Mouse (Mus musculus) brain, embryonic 18.5 days (tissue): Measurements from ENCODE around the gene Gsdma2.
A peak's percentile ranks its signal among the peaks of the same experiment; 100 is the strongest.
"Not testable (repeated sequence)": the region's sequence is repeated elsewhere in the genome, so short reads cannot be mapped to it uniquely, and the experiment has no call there.

Experiments used
- DNase-seq: peaks from one replicate; pipeline ENCODE4 v3.0.0-alpha.2; 2012; ENCODE audit warnings: low read depth, low spot score

The Gsdma2 gene

DNA sequence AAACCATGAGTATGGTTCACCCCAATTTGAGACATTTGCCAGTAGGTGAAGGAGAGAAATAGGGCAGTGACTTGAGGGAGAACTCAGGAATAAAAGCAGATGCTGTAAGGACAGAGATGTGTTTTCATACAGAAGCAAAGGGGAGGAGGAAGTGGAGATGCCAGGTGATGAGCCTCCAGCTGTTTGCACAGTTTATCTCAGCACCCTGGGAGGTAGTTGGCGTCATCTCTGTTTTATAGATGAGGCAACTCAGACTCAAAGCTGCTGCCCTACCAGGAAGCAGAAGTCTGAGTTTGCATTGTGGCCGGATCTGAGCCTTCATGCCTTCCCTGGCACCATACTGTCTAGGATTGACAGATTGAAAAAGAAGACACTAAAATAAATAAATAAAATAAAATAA is 22.4 kb downstream of the Gsdma2 start:
- DNase-seq: no peak

DNA sequence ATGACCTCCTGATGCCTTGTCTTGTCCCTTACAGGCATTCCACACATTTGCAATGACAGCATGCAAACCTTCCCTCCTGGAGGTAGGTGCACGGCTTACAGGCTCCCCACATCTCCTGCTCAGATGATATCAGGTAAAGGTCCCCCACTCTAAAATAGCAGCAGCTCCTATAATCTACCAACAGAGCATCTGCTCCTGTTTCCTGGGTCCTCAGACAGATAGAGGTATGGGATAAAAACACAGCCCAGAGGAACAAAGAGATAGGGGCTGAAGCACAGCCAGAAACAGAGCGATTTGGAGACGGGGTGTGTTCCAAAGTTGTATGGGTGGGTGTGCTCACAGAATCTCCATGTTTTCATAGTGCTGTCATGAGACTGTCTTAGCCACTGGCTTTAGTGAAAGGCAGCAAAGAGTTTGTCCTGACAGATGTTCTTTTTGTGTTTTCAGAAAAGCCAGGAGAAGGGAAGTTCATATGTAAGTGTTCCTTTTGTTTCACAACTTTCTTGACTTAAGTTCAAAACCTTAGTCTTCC is 24.8 kb downstream of the Gsdma2 start:
- DNase-seq: no peak

DNA sequence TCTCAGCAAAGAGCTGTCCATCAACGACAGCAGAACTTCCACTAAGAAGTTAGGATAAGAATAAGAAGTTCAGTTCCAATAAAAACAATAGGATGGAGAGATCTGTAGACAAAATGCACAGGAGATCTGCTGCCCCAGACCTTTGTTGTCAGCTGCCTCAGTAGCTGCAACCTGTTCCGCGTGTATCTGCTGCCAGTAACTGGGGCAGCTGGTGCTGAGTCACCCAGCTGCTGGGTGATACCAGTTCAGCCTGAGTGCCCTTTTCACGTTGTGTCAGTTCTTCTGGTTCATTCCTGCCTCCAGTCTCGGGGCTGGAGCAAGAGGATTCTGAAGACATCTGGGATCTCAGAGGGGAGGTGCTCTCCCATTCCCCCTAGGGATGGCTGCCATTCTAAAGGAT is 25.3 kb downstream of the Gsdma2 start:
- DNase-seq: no peak

DNA sequence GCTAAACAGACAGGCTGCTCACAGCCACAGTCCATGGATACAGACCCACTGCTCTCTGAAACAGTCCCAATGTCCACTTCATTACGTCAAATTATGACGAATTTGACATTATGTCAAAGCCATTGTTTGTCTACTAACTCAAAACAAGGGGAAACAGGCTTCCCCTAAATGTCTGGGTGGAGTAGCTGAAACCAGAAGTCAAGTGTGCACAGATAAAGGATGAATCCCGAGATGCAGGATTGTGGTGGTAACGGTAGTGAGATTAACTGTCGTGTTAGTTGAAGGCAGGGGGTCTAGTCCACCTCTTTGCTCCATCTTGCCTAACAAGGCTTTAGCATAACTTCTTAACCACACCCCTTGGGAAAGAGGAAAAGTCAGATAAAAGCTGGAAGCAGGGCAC is 25.9 kb downstream of the Gsdma2 start:
- DNase-seq: no peak

DNA sequence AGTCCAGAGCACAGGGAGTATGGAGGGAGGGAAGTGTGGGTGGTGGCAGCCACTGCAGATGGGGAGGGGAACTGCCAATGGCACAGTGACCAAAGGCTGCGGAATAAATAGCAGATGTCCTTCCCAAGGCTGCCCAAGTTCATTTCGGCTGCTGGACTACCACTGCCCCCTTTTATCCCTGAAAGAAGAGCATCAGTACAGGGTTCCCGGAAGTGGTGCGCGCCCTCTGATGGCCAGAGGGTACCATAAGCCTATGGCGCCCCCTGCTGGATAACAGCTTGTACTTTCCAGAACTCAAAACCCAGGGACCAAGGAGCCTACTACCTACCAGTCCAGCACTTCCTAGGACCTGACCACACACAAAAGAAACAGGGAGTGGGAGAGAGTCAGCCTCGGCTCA is 26.6 kb downstream of the Gsdma2 start:
- DNase-seq: not testable (repeated sequence)

DNA sequence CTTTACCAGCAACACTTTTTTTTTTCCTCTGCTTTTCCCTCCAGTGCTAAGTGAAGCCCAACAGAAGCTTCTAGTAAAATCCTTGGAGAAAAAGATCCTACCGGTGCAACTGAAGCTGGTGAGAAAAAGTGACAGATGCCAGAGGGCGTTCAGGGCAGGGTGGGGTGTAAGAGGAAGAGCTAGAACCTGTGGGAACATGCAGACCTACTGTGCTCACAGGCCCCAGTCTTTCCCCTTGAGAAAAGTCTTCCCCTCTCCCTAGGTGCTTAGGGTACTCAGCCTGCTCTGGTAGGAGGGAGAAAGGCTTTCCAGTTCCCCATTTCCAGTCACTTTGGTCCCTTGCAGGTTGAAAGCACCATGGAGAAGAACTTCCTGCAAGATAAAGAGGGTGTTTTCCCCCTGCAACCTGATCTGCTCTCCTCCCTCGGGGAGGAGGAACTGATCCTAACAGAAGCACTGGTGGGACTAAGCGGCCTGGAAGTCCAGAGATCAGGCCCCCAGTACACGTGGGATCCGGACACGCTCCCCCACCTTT is 29.3 kb downstream of the Gsdma2 start:
- DNase-seq: no peak

DNA sequence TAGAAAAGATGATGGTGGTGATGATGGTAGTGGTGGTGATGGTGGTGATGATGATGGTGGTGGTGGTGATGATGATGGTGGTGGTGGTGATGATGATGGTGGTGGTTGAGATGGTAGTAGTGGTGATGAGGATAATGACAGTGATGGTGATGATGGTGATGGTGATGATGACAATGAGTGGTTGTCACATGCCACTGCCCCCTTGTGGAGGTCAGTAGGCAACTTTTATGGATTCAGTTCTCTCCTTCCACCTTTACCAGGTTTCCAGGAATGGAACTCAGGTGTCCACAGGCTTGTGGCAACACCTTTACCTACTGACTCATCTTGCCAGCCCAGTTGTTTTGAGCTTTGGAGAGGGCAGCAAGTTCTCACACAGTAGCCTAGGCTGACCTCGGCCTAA is 33.5 kb downstream of the Gsdma2 start:
- DNase-seq: no peak

DNA sequence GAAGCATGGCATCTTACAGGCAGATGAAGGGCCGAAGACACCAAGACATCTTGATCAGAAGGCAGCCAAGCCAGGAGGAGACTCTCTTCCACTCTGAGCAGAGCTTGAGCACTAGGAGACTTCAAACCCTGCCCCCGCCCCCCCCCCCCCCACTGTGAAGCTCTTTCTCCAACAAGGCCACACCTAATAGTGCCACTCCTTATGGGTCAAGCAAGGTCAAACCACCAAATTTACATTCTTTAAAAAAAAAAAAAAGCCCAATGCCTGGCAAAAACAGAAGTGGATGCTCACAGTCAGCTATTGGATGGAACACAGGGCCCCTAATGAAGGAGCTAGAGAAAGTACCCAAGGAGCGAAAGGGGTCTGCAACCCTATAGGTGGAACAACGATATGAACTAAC is 34.0 kb downstream of the Gsdma2 start:
- DNase-seq: not testable (repeated sequence)

DNA sequence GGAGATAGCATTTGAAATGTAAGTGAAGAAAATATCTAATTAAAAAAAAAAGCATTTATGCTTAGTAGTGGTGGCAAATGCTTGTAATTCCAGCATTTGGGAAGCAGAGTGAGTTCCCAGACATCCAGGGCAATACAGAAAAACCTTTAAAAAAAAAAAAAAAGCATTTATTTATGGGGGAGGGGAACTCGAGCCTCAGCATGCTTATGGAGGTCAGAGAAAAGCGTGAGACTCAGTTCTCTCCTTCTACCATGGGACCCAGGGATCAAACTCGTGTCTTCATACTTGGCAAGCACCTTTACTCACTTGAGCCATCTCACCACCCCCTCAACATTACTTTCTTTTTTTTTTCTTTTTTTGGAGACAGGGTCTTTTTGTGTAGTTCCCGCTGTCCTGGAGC is 34.6 kb downstream of the Gsdma2 start:
- no peak for DNase-seq

DNA sequence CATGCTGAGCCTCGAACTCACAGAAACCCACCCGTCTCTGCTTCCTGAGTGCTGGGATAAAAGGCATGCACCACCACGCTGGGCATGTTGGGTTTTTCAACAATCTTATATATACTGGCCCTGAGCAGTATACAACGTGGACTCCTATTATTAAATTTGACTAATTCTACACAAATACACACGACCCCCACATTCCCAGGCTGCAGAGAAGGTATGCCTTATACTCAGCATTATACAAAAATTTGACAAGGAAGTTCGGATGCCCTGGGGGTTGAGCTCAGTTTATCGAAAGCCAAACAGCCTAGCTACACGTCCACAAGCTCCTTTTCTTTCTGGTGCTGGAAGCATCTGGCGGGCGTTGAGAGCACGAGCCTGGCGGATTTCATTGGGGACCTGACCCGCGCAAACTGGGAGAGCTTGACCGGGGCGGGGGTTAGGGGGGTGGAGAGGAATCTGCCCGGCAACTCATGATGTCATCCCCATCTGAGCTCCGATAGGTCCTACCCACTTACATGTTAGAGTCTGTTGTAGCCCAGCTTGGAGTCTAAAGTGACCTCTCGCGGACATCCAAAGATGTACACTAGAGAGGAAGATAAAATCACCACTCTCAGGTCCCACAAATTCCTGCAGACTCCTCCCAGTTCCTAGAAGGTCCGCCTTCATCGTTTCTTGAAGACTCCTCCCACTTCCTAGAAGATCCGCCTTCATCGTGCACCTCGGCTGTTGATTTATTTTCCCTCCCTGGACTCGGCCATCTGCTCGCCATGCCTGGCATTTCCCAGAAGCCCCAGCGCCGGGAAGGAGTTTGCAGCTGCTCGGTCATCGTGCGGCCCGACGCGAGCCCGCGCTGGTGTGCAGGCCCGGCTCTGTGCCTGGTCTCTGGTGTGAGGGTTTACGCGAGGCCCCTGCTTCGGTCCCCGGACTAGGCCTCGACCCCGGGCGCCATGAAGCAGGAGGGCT is 35.5 kb downstream of the Gsdma2 start, which contains the start of gene Psmd3:
TSS of gene Psmd3 (plus strand) at position 769 of the 960 bp plus-strand sequence.
- DNase-seq: peak; percentile 96

DNA sequence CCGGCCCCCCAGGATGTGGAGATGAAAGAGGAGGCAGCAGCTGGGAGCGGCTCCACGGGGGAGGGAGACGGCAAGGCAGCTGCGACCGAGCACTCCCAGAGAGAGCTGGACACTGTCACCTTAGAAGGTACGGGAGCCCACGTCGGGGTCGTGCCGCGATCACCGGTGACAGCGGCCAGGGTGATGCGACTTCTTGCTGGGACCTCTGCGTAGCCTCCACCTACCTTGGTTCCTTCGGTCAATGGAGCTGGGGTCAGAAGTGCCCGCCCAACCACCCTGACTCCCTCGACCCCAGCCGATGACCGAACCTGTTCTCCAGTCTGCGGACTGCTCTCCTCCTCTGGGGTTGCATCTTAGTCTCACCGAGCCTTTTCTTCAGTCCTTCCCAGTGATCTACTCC is 36.3 kb downstream of the Gsdma2 start:
- DNase-seq: no peak

DNA sequence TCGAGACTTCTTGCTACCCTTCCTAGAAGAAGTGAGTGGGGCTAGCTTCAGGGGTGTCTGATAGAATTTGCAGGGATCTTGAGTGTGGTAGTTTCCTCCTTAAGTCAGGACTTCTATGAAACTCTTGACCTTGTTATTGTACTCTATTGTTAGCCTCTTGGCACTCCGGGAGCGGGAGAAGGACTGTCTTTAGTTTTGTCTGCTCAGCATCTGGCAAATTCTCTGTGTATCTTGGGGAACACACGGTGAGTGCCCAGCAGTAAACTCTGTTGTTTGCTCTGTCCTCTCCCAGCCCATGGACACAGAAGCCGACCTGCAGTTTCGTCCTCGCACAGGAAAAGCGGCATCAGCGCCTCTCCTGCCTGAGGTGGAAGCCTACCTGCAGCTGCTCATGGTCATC is 39.1 kb downstream of the Gsdma2 start:
- DNase-seq: no peak

DNA sequence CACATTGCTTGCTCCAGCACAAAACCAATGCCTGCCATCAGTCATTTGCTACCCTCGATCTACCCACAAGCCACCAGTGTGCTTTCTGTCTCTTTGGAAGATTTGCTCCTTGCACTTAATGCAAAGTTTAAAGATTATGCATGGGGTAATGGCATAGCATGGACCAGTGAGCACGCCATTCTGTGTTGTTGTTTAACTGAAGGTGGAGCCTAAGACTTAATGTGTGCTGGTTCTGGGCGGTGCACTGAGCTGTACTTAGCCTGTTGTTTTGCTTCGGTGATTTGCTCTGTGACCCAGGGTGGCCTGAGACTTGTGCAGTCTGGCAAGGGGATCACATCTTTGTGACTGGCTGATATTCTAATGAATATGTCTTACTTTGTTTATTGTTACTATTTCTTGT is 40.4 kb downstream of the Gsdma2 start:
- no peak for DNase-seq

DNA sequence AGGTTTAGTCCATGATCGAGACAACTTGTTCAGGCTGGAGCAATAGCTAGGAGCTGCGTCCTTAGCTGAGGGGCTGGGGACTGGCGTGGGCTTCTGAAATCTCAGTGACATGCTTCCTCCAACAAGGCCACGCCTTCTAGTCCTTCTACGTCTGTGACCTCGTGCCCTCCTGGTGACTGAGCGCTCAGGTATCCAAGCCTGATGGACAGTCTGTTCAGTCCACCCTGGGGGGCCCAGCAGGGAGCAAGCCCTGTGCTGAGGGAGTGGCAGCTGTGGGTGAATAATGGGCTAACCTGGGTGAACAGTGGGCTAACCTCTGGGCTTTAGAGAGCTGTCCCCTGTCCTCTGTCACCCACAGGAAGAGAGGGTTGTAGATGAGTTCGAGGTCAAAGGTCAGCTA is 41.5 kb downstream of the Gsdma2 start:
- DNase-seq: no peak

DNA sequence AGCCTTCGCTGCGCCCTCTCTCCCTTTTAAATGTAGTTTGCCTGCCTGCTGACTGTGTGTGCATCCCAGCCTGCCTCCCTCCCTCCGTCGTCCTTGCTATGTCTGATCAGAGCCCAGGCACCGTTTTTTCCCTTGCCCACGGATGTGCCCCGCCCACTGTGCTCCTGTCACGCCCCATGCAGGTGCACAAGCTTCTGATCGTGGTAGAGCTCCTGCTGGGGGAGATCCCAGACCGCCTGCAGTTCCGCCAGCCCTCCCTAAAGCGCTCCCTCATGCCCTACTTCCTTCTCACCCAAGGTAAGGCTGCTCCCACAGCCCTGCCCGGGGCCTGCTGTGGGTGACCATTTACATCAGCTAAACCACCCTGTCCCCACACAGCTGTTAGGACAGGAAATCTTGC is 46.6 kb downstream of the Gsdma2 start:
- no peak for DNase-seq

DNA sequence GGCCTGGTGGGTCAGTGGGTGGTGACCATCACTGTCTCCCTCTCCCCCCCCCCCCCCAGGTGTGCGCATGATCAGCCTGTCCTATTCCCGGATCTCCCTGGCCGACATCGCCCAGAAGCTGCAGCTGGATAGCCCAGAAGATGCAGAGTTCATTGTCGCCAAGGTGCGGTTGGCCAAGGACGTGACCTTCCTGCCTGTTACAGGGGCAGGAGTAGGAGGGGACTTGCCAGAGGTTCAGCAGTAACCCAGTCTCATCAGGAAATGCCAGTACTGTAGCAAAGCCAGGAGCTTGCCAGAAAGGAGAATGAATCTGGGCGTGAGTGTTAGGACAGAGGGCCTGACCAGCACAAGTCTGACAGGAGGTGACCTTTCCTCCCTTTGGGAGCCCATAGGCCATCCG is 47.2 kb downstream of the Gsdma2 start:
- DNase-seq: no peak

DNA sequence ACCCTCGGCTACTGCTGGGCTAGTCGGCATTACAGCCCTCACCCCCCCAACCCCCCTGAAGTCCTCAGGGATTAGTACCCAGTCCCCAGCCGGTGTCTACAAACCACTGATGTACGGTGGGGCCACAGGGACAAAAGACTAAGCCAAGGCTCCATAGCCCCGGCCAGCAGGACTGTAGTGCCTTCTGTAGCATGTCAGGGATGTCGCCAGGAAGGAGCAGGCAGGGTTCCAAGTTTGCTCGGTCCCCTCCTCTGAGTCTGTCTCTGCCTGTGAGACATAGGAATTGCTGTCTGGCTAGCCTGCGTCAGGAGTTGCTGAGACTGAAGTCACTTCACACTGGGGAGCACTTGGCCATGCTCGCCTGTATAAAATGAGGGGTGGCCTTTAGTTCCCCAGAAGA is 47.7 kb downstream of the Gsdma2 start:
- DNase-seq: no peak

DNA sequence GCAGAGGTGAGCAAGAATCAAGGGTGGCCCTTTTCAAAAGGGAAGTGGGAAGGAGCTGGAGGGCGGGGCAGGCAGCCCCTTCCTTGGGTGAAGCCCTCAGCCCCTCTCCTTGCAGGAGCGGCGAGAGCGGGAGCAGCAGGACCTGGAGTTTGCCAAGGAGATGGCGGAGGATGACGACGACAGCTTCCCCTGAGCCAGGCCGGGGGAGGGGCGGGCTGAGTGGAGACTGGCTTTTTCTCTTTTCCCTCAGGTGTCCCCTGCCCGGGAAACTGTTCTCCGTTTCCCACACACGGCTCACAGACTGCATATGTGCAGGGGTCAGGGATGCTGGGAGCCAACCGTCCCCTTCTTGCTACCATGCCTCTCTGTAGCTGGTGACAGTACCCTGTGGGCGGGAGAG is 48.8 kb downstream of the Gsdma2 start:
- no peak for DNase-seq

DNA sequence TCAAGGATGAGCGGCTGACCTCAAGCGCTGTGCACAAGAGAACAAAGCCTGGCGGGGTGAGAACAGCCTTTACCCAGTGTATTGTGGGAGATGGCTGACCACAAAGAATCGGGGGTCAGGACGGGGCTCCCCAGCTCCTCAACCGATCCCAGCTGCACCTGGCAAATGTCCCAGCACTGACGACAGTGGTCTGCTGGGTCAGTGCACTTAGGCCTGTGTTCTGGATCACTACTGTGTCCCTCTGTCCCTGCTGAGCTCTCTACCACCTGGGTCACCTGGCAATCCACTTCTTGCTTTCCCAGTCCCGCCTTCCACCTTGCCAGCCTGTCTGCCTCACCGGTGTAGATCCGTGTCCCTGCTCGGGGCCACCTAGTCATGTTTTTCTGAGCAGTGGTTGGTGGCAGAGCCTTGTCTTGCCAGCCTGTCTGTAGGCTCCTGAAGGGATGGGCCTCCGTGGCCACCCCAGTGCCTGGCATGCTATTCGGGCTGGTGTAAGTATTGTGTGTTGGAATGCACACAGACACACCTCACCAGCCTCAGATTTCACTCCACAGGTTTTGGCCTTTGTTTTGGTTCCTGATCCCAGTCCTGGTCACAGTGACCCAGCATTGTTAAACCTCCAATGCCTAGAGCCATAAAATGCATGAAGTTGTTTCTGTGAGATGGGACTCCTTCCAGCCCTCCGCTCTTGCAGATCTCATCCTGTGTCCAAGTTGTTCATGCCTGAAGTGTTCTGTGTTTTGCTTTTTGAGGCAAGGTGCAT is 50.1 kb downstream of the Gsdma2 start:
- DNase-seq: no peak

DNA sequence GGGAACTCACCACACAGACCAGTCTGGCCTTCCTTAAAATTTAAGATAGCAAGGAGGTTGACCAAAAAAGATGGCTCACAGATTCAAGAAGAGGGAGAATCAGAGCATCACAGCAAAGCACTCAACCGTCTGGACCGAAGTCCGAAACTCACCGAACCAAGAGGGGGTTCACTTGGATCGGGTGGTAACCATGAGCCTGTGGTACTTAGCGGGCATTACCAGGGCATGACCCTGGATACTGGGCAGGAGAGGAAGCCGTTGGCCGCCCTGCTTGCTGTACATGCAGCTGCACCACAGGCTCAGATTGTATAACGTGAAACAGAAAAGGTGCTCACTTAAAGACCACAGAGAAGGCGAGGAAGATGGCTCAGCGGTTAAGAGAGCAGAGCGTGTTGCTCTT is 50.7 kb downstream of the Gsdma2 start:
- no peak for DNase-seq

DNA sequence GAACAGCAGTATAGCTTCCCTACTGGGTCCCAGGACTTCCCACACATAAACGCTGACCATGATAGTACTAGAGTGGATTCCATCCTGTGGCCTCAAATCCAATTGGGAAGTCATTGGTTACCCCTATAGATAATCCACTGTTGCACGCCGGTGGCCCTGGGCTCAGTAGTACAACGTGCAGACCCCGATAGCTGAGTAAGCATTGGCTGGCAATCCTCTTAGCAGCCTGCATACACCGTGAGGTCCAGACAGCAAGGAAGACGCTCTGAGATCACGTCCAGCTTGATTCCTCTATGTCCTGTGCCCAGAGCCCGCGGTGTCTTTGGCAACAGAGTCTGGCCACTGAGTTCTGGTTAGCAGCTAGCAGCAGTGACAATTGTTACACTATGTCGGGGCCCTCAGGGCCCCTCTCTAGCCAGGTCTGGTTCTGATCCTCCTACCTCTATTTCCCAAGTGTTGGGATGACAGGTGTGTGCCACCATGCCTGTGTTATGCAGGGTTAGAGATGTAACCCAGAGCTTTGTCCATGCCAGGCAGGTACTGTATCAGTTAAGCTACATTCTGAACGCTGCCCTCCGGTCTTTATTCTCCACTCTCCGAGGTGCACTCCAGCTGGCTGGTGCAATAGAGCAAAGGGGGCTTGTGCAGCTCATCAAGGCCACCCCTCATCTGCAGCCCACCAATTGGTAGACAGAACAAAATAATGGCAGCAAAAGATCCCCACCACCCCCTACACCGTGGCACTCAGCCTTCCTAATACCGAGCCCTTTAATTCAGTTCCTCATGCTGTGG is 52.5 kb downstream of the Gsdma2 start:
- DNase-seq: no peak
